In the genomic region with DNA sequence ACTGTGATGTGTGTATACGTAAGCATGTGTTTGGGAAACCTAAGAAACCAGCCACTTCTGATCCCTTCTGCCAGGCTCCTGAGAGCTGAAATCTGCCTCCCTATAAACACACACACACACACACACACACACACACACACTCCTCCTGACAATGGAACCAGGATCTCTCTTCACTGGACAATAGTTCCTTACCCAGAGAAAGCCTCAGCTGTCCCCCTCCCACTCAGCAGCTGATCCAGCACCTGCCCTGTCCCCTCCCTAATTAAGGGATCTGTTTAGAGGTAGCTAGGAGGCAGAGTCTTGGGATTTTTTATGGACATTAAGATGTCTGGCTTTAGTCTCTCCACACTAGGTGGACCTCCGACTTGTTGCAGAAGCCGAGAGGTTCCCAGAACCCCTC, we compare ENCODE assay signal across 11 mouse cellular contexts. TPM values are rescaled to one million over a fixed set of nuclear protein-coding genes. Genes with fewer than 3 reads are reported as not detected.
A peak's percentile ranks its signal among the peaks of the same experiment; 100 is the strongest.
DNase-seq lines count a peak whose midpoint lies in the region; ATAC-seq lines count a peak whose summit lies in the region.
"Had no signal": no experiment of that assay in that cellular context is flagged by ENCODE, and none has a peak within 500 bp of the region (broad histone marks: within the 10 kb centered on the region; RNA-seq: fewer than 3 reads in every experiment).

No protein-coding gene starts in this region.

- H3K4me1 ChIP-seq in heart, embryonic 14.5 days (ENCODE audit: control insufficient read depth in 2 of 2, insufficient read depth in 2 of 2, low read length in 2 of 2): peaks cover 18 to 27% of the 10 kb centered on the region in 2 experiments
- peaks cover 54% of the 10 kb centered on the region for H3K4me1 ChIP-seq in forebrain, embryonic 15.5 days
- peaks cover 22% of the 10 kb centered on the region for H3K4me1 ChIP-seq in midbrain, embryonic 11.5 days (ENCODE audit: control insufficient read depth, insufficient read depth, low read length)

- no peaks in the 10 kb centered on the region for H3K27me3 ChIP-seq in heart, embryonic 14.5 days (ENCODE audit: control insufficient read depth, insufficient read depth, low read length)
- H3K27me3 ChIP-seq in forebrain, embryonic 15.5 days: no peaks in the 10 kb centered on the region
- no peaks in the 10 kb centered on the region for H3K27me3 ChIP-seq in midbrain, embryonic 11.5 days (ENCODE audit: control insufficient read depth, insufficient read depth, low read length)

- peaks cover 46% of the 10 kb centered on the region for H3K36me3 ChIP-seq in heart, embryonic 14.5 days (ENCODE audit: control insufficient read depth, insufficient read depth, low read length)
- peaks cover 15% of the 10 kb centered on the region; the same call in 1 of the 2 replicates for H3K36me3 ChIP-seq in forebrain, embryonic 15.5 days
- H3K36me3 ChIP-seq in midbrain, embryonic 11.5 days (ENCODE audit: control insufficient read depth, insufficient read depth, low read length): peaks cover 30% of the 10 kb centered on the region

- no peak for DNase-seq in heart, adult 9 months (ENCODE audit: low spot score in 2 of 2)
- peak; percentile 31 for DNase-seq in Muller cell, postnatal 12 days (ENCODE audit: inconsistent ontology term)
- DNase-seq in midbrain, embryonic 11.5 days (ENCODE audit: low spot score, missing footprints): peak; percentile 80
- DNase-seq in layer of hippocampus, postnatal 10 days (ENCODE audit: low spot score in 2 of 2): no peak
- DNase-seq in lung, postnatal 36 days: no peak
- DNase-seq in embryo, embryonic 9.5 days (ENCODE audit: extremely low spot score): no peak
- DNase-seq: cerebellum, postnatal 36 days had no signal

- no peak for ATAC-seq in heart, embryonic 14.5 days (ENCODE audit: insufficient number of reproducible peaks, insufficient read depth, low FRiP score, low read depth)
- no peak for ATAC-seq in forebrain, embryonic 15.5 days (replicated peaks)
- no peak for ATAC-seq in midbrain, embryonic 11.5 days (ENCODE audit: low FRiP score)
- ATAC-seq: CD4-positive, CD25-positive, alpha-beta regulatory T cell, adult 4 months had no signal

- H3K27ac ChIP-seq in heart, embryonic 14.5 days (replicated peaks in 1 of 2; ENCODE audit: control insufficient read depth in 1 of 2, insufficient read depth in 1 of 2, low read depth in 2 of 2, low read length in 2 of 2): 0 out of 4 replicates have a peak overlapping the region, but pooled peaks of 1 of the 2 experiments have one; percentile 49
- H3K27ac ChIP-seq in forebrain, embryonic 15.5 days (replicated peaks): peak overlapping the region; percentile 81
- no peak overlapping the region for H3K27ac ChIP-seq in midbrain, embryonic 11.5 days (ENCODE audit: low read depth, low read length)

- peak overlapping the region; percentile 89 for H3K4me2 ChIP-seq in heart, embryonic 14.5 days (ENCODE audit: low read length)
- peak overlapping the region; percentile 3; the same call in 1 of the 2 replicates for H3K4me2 ChIP-seq in forebrain, embryonic 15.5 days (replicated peaks)
- peak overlapping the region; percentile 85 for H3K4me2 ChIP-seq in midbrain, embryonic 11.5 days

- no peaks in the 10 kb centered on the region for H3K9me3 ChIP-seq in heart, embryonic 14.5 days (ENCODE audit: control insufficient read depth, low read length)
- H3K9me3 ChIP-seq in forebrain, embryonic 15.5 days: no peaks in the 10 kb centered on the region
- H3K9me3 ChIP-seq in midbrain, embryonic 11.5 days (ENCODE audit: control insufficient read depth, low read length): no peaks in the 10 kb centered on the region

- peak overlapping the region in 1 of 2 experiments; percentile 94; a peak in 1 of 4 replicates for H3K4me3 ChIP-seq in heart, embryonic 14.5 days (ENCODE audit: control insufficient read depth in 1 of 2, insufficient read depth in 1 of 2, low read depth in 1 of 2, low read length in 2 of 2)
- no peak overlapping the region for H3K4me3 ChIP-seq in forebrain, embryonic 15.5 days
- H3K4me3 ChIP-seq in midbrain, embryonic 11.5 days (ENCODE audit: low read depth, low read length): 0 out of 2 replicates have a peak overlapping the region, but pooled peaks have one; percentile 84

- peak overlapping the region; percentile 99; the same call in 1 of the 2 replicates for H3K9ac ChIP-seq in heart, embryonic 14.5 days (ENCODE audit: low read length)
- H3K9ac ChIP-seq in forebrain, embryonic 15.5 days (replicated peaks): no peak overlapping the region
- H3K9ac ChIP-seq in midbrain, embryonic 11.5 days (ENCODE audit: low read length): peak overlapping the region; percentile 36; the same call in 1 of the 2 replicates

- 33% methylated on average over 3 of the region's 3 CpGs for WGBS in heart, embryonic 14.5 days
- 42% methylated on average over 3 of the region's 3 CpGs for WGBS in forebrain, embryonic 15.5 days
- WGBS in midbrain, embryonic 11.5 days: 51% methylated on average over 3 of the region's 3 CpGs

RNA-seq across cellular contexts. Expression of a gene that starts 3.1 kb away (rescaled TPM):
- 32.1 and 34.9 TPM in 2 replicates for polyA plus RNA-seq in heart, embryonic 14.5 days (2014; fragmentation: Nextera tagmentation; extraction: Ambion mirVana)
- 18.0 and 22.3 TPM in 2 replicates for polyA plus RNA-seq in forebrain, embryonic 15.5 days (2015; fragmentation: Nextera tagmentation; extraction: Ambion mirVana)
- polyA plus RNA-seq in midbrain, embryonic 11.5 days (2014; fragmentation: Nextera tagmentation; extraction: Ambion mirVana): 33.9 and 35.5 TPM in 2 replicates
- 10 to 100 TPM; 24.0 to 26.3 TPM for total RNA-seq in layer of hippocampus, postnatal 10 days (2021)

RNA-seq across cellular contexts. Expression of a gene that starts 16.8 kb away (rescaled TPM):
- 1.2 TPM in 1 of 2 replicates, not detected in the other for polyA plus RNA-seq in heart, embryonic 14.5 days (2014; fragmentation: Nextera tagmentation; extraction: Ambion mirVana)
- not detected in 2 replicates for polyA plus RNA-seq in forebrain, embryonic 15.5 days (2015; fragmentation: Nextera tagmentation; extraction: Ambion mirVana)
- polyA plus RNA-seq in midbrain, embryonic 11.5 days (2014; fragmentation: Nextera tagmentation; extraction: Ambion mirVana): 0.52 and 1.1 TPM in 2 replicates
- total RNA-seq in layer of hippocampus, postnatal 10 days (2021): not detected
- total RNA-seq: granulocyte monocyte progenitor cell, adult 5-6 weeks had no signal
- polyA plus RNA-seq: CD4-positive, CD25-positive, alpha-beta regulatory T cell, adult 4 months had no signal

RNA-seq across cellular contexts. Expression of a gene that starts 22.1 kb away (rescaled TPM):
- polyA plus RNA-seq in heart, embryonic 14.5 days (2014; fragmentation: Nextera tagmentation; extraction: Ambion mirVana): 0.69 and 1.0 TPM in 2 replicates
- polyA plus RNA-seq in forebrain, embryonic 15.5 days (2015; fragmentation: Nextera tagmentation; extraction: Ambion mirVana): 1.2 and 1.6 TPM in 2 replicates
- polyA plus RNA-seq in midbrain, embryonic 11.5 days (2014; fragmentation: Nextera tagmentation; extraction: Ambion mirVana): 1.5 and 1.7 TPM in 2 replicates
- 1 to 10 TPM; 1.2 to 1.3 TPM for total RNA-seq in layer of hippocampus, postnatal 10 days (2021)
- total RNA-seq: granulocyte monocyte progenitor cell, adult 5-6 weeks had no signal
- polyA plus RNA-seq: CD4-positive, CD25-positive, alpha-beta regulatory T cell, adult 4 months had no signal

RNA-seq across cellular contexts. Expression of a gene that starts 28.6 kb away (rescaled TPM):
- polyA plus RNA-seq in heart, embryonic 14.5 days (2014; fragmentation: Nextera tagmentation; extraction: Ambion mirVana): 52.0 and 53.2 TPM in 2 replicates
- 71.1 and 74.3 TPM in 2 replicates for polyA plus RNA-seq in forebrain, embryonic 15.5 days (2015; fragmentation: Nextera tagmentation; extraction: Ambion mirVana)
- polyA plus RNA-seq in midbrain, embryonic 11.5 days (2014; fragmentation: Nextera tagmentation; extraction: Ambion mirVana): 80.6 and 87.8 TPM in 2 replicates
- 10 to 100 TPM; 31.8 to 34.3 TPM for total RNA-seq in layer of hippocampus, postnatal 10 days (2021)

RNA-seq across cellular contexts. Expression of a gene that starts 35.7 kb away (rescaled TPM):
- 5.0 and 6.5 TPM in 2 replicates for polyA plus RNA-seq in heart, embryonic 14.5 days (2014; fragmentation: Nextera tagmentation; extraction: Ambion mirVana)
- polyA plus RNA-seq in forebrain, embryonic 15.5 days (2015; fragmentation: Nextera tagmentation; extraction: Ambion mirVana): 18.9 and 30.4 TPM in 2 replicates
- 11.6 and 12.4 TPM in 2 replicates for polyA plus RNA-seq in midbrain, embryonic 11.5 days (2014; fragmentation: Nextera tagmentation; extraction: Ambion mirVana)
- 10 to 100 TPM in 1 of 2 experiments, 1 to 10 TPM in 1; 1.3 to 17.2 TPM for total RNA-seq in layer of hippocampus, postnatal 10 days (2021)
- total RNA-seq: granulocyte monocyte progenitor cell, adult 5-6 weeks had no signal
- polyA plus RNA-seq: CD4-positive, CD25-positive, alpha-beta regulatory T cell, adult 4 months had no signal

Comparison
In these comparisons a context has a peak if more than half of its experiments do, and no peak if none do; other contexts are left out.
1. H3K4me2 ChIP-seq: peak in every context shown above with its lines; median percentile 89 in heart, embryonic 14.5 days; 85 in midbrain, embryonic 11.5 days; 3 in forebrain, embryonic 15.5 days.
2. DNase-seq: peak in Muller cell, postnatal 12 days (single experiment) and midbrain, embryonic 11.5 days (single experiment); none in heart, adult 9 months (0 of 2), layer of hippocampus, postnatal 10 days (0 of 2), lung, postnatal 36 days (single experiment) and embryo, embryonic 9.5 days (single experiment).